Mouse (Mus musculus): Measurements from ENCODE around the gene Wdr86.

- TF ChIP-seq POLR2A (IDR thresholded peaks at IDR 0.05; ENCODE audit: extremely low read depth, insufficient read depth, low read length) (no peak), CTCF (IDR thresholded peaks at IDR 0.05; ENCODE audit: extremely low read depth, insufficient read depth, low read length) (no peak)
These were observed 10.7 kb downstream of the Wdr86 start for GRCm38 (mm10) chr5:24719852-24720251.

All from cortical plate, adult 2 months (tissue).